Mouse (Mus musculus) macrophage (primary cell): Measurements from ENCODE around the gene Rnf167. TPM values are rescaled to one million over a fixed set of nuclear protein-coding genes. Genes with fewer than 3 reads are reported as not detected.

Experiments
- H3K27ac ChIP-seq: fragments of 350-480 bp; formaldehyde crosslinking; 2 replicates; pipeline ENCODE4 v1.9.0; 2021
- H3K36me3 ChIP-seq: fragments of 350-480 bp; formaldehyde crosslinking; 2 replicates; pipeline ENCODE4 v1.9.0; 2021; ENCODE audit errors: inconsistent target
- H3K4me3 ChIP-seq: fragments of 350-480 bp; formaldehyde crosslinking; 2 replicates; pipeline ENCODE4 v1.9.0; 2021; ENCODE audit errors: inconsistent target
- H3K79me2 ChIP-seq: fragments of 350-480 bp; formaldehyde crosslinking; 2 replicates; pipeline ENCODE4 v1.9.0; 2021; ENCODE audit errors: inconsistent target
- WGBS: methylation state at CpG from one replicate; pipeline ENCODE4 v1.1.7; 2026; ENCODE audit warnings: inconsistent platforms; ENCODE audit not compliant: missing documents; 5-methylcytosine and 5-hydroxymethylcytosine counted together
- polyA plus RNA-seq: library from polyadenylated mRNA; stranded (reverse); fragments of 250-400 nt; gene quantifications from 3 replicates; pipeline ENCODE4 v1.2.4, GENCODE M21; 2018; ENCODE audit warnings: inconsistent platforms
- total RNA-seq, 78 experiments: library from RNA; depleted of rRNA; stranded (reverse); fragments of 250-400 nt; gene quantifications; 1 replicate in 9 of 78; 2 replicates in 24 of 78; 3 replicates in 43 of 78; 4 replicates in 2 of 78; pipeline ENCODE4 v1.2.4; 2018; ENCODE audit warnings: inconsistent platforms in 56 of 78

Rnf167 gene
- total RNA-seq (2018; cell fraction: chromatin; rRNA removed), result 100 to 1,000 TPM in 1 of 26 experiments, 10 to 100 TPM in 25; 27.7 to 110 (median 48.8) TPM
- 10 to 100 TPM; 11.6 to 34.9 (median 20.6) TPM for total RNA-seq (2018; cell fraction: cytosol; rRNA removed)
- total RNA-seq (2018; cell fraction: nucleus; rRNA removed), result 100 to 1,000 TPM in 1 of 26 experiments, 10 to 100 TPM in 25; 30.6 to 102 (median 46.4) TPM
- 11.6 to 41.2 TPM (median 23.9 TPM) in 3 replicates for polyA plus RNA-seq

DNA sequence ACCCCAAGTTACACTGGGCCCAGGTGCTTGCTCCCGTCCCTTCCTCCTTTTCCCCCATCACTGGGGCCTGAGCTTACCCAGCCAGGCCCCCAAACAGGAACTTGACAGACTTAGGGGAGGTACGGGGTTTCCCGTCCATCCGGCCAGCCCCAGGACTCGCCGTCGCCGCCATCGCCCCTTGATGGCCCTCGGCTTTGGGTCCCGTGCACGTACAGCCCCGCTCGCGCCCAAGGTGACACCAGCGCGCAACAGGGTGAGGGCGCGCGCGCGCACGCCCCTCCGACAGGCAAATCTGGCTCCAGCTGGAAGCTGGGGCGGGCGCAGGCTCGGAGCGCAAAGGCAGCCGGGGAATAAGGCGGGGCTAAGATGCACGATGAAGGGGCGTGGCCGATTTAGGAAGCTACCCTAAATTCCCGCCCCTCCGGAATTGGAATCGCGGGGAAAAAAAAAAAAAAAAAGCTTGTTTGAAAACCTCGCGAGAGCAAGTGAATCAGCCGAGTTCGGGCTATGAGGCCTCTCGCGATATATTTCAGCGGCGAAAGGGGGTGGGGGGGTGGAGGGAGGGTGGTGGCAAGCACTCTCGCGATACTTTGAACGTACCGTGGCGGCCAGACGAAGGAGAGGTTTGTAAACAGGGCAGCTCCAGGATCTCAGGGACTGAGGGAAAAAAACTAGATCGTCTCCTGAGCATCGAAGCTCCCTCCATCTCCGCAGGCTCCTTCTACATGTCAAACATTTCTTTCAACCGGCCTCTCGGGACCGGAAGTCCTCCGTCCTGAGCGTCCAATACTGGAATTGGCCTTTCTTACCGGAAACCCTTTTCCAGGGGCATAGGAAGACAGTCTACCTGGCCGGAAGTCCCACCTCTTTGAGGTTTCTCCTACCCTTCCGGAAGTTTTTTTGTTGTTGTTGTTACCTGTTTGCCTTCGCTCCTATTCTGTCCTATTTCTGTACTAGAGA, at the start of gene Rnf167, which contains the start of gene Slc25a11:
Gene Rnf167 (plus strand): TSS at position 545 of the 960 bp plus-strand sequence.
Gene Slc25a11 (minus strand): TSS at position 789 of the 960 bp plus-strand sequence.
- peak within 1 kb of the TSS; percentile 81 for H3K4me3 ChIP-seq
- peak within 1 kb of the TSS; percentile 85 for H3K27ac ChIP-seq
- WGBS, result under 1% methylated on average over 57 of the region's 63 CpGs
- peaks cover 66% of the 10 kb centered on the region for H3K79me2 ChIP-seq
- peaks cover 45% of the 10 kb centered on the region; the same call in 1 of the 2 replicates for H3K36me3 ChIP-seq

DNA sequence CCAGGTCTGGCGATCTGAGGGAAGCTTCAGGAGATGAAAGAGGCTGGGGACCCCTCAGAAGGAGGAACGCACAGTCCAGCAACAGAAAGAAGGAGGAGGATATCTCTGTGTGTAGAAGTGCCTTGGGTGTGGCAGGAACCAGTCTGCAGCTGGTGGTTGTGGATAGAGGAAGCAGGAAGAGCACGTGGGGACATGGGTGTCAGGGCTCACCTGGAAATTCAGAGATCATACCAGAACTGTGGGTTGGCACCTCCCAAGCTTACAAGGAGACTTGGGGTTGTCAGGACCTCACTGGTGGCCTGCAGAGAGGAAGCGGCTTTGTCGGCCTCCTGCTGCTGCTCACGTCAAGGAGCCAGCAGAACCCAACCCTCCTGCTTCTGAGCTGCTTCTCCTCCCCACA, 49.7 kb upstream of the Rnf167 start:
- WGBS, result 42% methylated on average over 6 of the region's 6 CpGs
- Histone ChIP-seq H3K4me3 (no peak overlapping the region), H3K27ac (peak overlapping the region; percentile 89), H3K79me2 (peaks cover 28% of the 10 kb centered on the region; the same call in 1 of the 2 replicates), H3K36me3 (peaks cover 15% of the 10 kb centered on the region)

DNA sequence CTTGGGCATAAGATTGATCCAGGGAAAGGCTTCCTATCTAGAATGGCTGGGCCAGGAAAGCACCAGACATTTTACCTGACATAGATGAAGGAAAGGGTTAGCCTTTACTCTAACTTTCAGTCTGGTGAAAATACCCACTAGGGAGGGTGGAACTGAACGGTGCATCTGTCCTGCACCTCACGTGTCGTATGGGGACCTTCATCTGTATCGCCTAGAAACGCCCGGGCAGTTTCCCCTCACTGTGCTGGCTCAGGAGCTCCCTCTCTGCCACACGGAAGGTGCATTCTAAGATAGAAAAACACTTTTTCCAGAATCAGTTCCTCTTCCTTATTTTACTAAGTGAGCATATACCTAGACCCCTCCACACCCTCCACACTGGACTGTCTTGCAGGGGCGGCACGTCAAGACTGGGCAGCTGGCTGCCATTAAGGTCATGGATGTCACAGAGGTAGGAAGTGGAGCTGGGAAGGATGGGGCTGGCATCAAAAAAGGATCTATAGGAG, 48.5 kb upstream of the Rnf167 start:
- H3K79me2 ChIP-seq, result peaks cover 17% of the 10 kb centered on the region; the same call in 1 of the 2 replicates
- WGBS, result 55% methylated on average over 9 of the region's 9 CpGs
- no peak overlapping the region for H3K27ac ChIP-seq
- H3K4me3 ChIP-seq, result no peak overlapping the region
- peaks cover 20% of the 10 kb centered on the region for H3K36me3 ChIP-seq

DNA sequence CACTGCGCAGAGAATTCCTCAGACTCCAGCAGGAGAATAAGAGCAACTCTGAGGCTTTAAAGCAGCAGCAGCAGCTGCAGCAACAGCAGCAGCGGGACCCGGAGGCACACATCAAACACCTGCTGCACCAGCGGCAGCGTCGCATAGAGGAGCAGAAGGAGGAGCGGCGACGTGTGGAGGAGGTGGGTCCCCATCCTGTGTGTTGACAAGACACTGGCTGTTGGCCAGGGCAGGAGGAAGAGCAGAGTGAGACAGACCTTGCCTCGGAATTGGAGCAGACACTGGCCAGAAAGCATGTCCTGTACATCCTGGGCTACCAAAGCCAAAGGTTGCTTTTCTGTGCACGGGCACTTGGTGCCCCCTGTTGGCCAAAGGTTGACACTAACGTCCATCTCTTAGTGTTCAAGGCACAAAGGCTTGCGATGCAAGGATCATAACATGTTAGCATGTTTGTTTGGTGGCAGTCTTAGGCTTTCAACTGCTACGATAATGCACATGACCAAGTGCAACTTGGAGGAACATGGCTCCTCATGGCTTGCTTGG, 41.9 kb upstream of the Rnf167 start:
- 67% methylated on average over 13 of the region's 14 CpGs for WGBS
- Histone ChIP-seq H3K4me3 (no peak overlapping the region), H3K36me3 (peaks cover 70% of the 10 kb centered on the region), H3K79me2 (no peaks in the 10 kb centered on the region), H3K27ac (no peak overlapping the region)

DNA sequence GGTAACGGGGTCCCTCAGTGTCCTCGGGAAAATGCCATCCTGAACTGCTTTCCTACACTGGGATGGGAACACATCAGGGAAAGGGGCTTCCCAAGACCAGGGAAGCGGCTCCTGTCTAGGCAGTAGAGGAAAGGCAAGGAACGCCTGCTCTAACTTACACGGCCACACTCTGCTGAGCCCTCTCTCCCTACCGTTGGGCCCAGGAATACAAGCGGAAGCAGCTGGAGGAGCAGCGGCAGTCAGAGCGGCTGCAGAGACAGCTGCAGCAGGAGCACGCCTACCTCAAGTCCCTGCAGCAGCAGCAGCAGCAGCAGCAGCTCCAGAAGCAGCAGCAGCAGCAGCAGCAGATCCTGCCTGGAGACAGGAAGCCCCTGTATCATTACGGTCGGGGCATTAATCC, 40.3 kb upstream of the Rnf167 start:
- Histone ChIP-seq H3K4me3 (no peak overlapping the region), H3K79me2 (no peaks in the 10 kb centered on the region), H3K27ac (no peak overlapping the region), H3K36me3 (peaks cover 75% of the 10 kb centered on the region)
- 95% methylated on average over 12 of the region's 12 CpGs for WGBS

DNA sequence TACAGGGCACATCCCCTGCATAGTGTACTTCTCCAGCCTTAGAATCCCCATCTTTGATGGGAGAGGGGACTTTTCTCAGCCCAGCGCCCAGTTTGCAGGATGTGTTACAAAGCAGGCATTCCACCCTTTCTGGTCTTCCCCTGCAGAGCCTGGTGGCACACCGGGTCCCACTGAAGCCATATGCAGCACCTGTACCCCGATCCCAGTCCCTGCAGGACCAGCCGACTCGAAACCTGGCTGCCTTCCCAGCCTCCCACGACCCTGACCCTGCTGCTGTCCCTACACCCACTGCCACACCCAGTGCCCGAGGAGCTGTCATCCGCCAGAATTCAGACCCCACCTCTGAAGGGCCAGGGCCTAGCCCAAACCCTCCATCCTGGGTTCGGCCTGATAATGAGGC, 39.4 kb upstream of the Rnf167 start:
- Histone ChIP-seq H3K36me3 (peaks cover 77% of the 10 kb centered on the region), H3K27ac (no peak overlapping the region), H3K4me3 (no peak overlapping the region), H3K79me2 (no peaks in the 10 kb centered on the region)
- WGBS, result 92% methylated on average over 9 of the region's 9 CpGs

DNA sequence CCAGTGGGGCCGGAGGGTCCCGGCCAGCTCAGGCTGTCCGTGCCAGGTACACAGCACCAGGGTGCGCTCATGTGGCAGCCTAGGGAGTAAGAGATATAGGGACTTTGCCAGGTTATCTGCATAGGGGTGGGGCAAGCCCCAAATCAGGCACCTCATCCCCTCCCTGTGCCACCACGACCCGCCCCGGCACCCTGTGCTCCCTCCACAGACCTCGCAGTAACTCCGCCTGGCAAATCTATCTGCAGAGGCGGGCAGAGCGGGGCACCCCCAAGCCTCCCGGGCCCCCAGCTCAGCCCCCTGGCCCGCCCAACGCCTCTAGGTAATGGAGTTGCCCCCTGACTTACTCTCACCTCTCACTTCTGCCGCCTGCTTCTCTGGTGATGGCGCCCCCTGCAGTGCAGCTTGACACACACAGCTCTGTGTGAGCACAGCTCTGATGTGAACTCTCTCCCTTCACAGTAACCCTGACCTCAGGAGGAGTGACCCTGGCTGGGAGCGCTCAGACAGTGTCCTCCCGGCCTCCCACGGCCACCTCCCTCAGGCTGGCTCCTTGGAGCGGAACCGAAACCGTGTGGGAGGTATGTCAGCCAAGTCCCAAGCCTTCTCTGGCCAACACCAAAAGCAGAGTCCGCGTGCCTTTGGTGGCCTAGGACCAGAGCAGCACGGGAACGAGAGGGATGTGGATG, 38.5 kb upstream of the Rnf167 start:
- H3K4me3 ChIP-seq, result no peak overlapping the region
- WGBS, result 96% methylated on average over 25 of the region's 26 CpGs
- H3K79me2 ChIP-seq, result no peaks in the 10 kb centered on the region
- H3K27ac ChIP-seq, result no peak overlapping the region
- H3K36me3 ChIP-seq, result peaks cover 79% of the 10 kb centered on the region; the same call in 1 of the 2 replicates

DNA sequence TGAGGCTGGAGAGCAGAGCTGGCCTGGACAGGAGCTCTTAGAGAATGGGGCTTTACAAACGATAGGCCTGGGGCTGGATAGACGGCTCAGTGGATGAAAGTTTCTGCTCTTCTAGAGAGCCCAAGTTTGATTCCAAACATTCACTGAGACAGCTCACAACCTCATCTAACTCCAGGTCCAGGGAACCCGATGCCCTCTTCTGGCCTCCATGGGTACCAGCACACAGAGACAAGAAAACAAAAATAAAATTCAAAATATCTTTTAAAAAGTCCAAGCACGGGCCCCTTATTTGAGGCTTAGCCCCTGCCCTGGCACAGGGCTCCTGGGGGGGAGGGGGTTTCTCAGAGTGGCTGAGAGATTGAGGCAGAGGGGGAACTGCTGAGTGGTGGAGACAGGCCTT, 36.3 kb upstream of the Rnf167 start:
- H3K4me3 ChIP-seq, result no peak overlapping the region
- no peaks in the 10 kb centered on the region for H3K79me2 ChIP-seq
- no peak overlapping the region for H3K27ac ChIP-seq
- peaks cover 61% of the 10 kb centered on the region; the same call in 1 of the 2 replicates for H3K36me3 ChIP-seq
- WGBS, result 94% methylated on average over 4 of the region's 4 CpGs

DNA sequence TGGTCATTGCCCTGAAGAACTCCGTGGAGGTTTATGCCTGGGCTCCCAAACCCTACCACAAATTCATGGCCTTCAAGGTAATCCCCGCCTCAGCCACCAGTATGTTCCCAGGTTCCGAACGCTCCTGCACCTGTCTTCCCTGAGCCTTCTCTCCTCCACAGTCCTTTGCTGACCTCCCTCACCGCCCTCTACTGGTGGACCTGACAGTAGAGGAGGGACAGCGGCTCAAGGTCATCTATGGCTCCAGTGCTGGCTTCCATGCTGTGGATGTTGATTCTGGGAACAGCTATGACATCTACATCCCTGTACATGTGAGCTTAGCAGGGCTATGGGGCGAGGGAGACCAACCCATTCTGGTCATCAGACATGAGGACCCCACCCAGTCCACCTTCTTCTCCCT, 34.5 kb upstream of the Rnf167 start:
- peaks cover 45% of the 10 kb centered on the region; the same call in 1 of the 2 replicates for H3K36me3 ChIP-seq
- no peaks in the 10 kb centered on the region for H3K79me2 ChIP-seq
- no peak overlapping the region for H3K4me3 ChIP-seq
- 94% methylated on average over 7 of the region's 7 CpGs for WGBS
- H3K27ac ChIP-seq, result no peak overlapping the region

DNA sequence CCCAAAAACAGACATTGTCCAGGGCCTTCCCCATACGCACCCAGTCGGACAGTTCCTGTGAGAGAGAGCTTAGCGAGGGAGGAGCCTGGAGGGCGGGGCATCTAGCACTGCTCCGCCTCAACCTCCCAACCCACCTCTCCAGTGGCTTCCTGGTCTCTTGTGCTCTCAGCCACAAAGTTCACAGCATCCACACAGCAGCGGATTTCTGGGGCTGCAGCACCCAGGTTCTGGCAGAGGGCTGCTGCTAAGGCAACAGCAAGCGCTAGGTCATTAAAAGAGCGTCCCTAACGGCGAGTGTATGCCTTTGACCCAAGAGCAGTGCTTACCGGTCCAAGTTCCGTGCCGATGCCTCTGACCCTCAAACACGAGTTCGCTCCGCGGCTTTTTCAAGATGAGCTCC, 32.0 kb upstream of the Rnf167 start:
- peaks cover 23% of the 10 kb centered on the region; the same call in 1 of the 2 replicates for H3K36me3 ChIP-seq
- H3K4me3 ChIP-seq, result peak overlapping the region; percentile 38
- WGBS, result 3% methylated on average over 16 of the region's 17 CpGs
- H3K79me2 ChIP-seq, result no peaks in the 10 kb centered on the region
- H3K27ac ChIP-seq, result peak overlapping the region; percentile 32

DNA sequence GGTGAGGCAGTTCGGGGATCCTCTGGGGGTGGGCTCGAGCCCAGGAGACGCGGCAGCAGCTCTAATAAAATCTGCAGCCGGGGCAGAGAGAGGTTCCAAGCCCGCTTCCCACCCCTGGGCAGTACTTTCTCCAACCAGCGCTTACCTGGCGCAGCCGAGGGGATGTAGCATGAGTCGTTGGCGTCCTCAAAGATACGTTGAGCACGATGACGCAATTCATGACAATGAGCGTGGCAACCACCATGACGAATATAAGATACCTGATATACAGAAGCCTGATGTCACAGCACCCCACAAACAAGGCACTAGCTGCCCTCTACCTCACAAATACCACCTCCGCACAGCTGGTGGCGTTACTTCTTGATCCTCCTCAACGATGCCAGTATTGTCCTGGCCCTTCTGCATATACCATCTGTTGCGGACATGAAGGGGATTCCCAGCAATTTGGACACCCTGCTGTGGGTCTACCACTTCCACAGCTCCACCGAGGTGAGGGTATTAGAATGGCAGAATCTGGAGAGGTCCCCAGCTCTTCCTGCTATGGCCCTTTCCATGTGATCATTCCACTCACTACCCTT, 31.4 kb upstream of the Rnf167 start, which contains the start of gene 4930544D05Rik:
Gene 4930544D05Rik (plus strand): TSS at position 333 of the 578 bp plus-strand sequence.
- Histone ChIP-seq H3K27ac (peak within 1 kb of the TSS; percentile 32), H3K36me3 (peaks cover 19% of the 10 kb centered on the region; the same call in 1 of the 2 replicates), H3K4me3 (peak within 1 kb of the TSS; percentile 38), H3K79me2 (no peaks in the 10 kb centered on the region)
- 20% methylated on average over 21 of the region's 21 CpGs for WGBS

DNA sequence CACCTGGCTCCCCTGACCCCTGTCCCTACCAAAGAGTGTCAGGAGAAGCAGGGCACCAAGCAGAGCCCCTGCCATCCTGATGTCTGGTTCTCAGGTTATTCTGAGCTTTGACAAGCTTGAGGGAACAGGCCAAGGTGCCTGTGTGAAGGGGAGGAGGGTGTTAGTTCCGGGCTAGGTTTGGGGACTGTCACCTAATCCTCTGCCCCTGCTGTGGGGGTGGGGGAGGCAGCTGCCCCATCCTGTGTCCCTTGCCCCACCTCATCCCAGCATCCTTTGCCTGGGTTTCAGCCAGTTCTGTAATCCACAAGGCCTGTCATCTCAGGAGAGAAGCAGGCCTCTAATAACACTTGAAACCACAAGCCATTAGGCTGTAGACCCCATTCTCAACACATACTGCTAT, 27.9 kb upstream of the Rnf167 start, which contains the start of gene Chrne:
Gene Chrne (minus strand): TSS at position 116 of the 400 bp plus-strand sequence.
- Histone ChIP-seq H3K36me3 (no peaks in the 10 kb centered on the region), H3K79me2 (no peaks in the 10 kb centered on the region), H3K4me3 (no peak within 1 kb of the TSS), H3K27ac (no peak within 1 kb of the TSS)
- WGBS, result 67% methylated on average over 1 of the region's 1 CpGs

DNA sequence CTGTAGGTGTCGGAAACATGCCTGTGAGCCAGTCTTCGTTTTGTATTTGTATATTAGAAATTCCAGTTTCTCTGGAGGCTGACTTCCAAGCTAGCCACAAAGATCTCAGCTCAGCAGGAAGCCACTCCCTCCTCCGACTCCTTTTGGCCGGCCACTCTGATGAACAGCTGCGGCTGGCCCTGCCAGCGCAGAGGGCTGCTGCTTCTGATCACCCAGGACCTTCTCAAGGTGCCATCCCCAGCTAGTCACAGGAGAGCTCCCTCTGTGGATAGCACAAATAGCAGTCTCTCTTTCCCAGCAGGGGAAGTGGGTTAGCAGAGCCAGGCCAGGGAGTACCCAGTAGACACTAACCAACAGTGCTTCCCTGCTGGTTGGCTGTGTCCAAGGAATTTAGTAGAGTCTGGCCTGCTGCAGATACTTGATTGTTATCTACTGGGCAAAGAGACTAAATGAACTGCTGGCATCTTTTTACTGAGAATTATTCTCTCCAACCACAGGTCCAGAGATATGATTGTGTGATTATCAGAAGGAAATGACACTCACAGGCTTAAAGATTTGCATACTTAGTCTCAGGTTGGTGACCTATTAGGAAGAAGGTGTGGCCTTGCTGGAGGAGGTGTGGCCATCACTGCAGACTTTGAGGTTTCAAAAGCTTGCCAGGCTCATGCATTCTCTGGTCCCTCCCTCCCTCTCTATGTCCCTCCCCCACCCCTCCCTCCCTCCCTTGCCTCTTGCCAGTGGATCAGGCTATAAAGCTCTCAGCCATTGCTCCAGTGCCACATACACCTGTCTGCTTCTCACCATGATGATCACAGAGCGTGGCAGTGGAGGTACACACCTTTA, 24.8 kb upstream of the Rnf167 start:
- 93% methylated on average over 7 of the region's 7 CpGs for WGBS
- H3K27ac ChIP-seq, result no peak overlapping the region
- no peak overlapping the region for H3K4me3 ChIP-seq
- no peaks in the 10 kb centered on the region for H3K79me2 ChIP-seq
- H3K36me3 ChIP-seq, result no peaks in the 10 kb centered on the region
